ENCODE assay signal across 8 mouse cellular contexts in genomic region chr3:105058627-105059513, GRCm38 (mm10). TPM values are rescaled to one million over a fixed set of nuclear protein-coding genes. Genes with fewer than 3 reads are reported as not detected.
DNase-seq lines count a peak whose midpoint lies in the region; ATAC-seq lines count a peak whose summit lies in the region.

No protein-coding gene starts in this region.

- peak overlapping the region; percentile 60 for H3K4me2 ChIP-seq in hindbrain, embryonic 16.5 days (ENCODE audit: low read length)

- no peaks in the 10 kb centered on the region for H3K9me3 ChIP-seq in hindbrain, embryonic 16.5 days (ENCODE audit: control insufficient read depth, low read length)

- peaks cover under 1% of the 10 kb centered on the region; the same call in 1 of the 2 replicates for H3K79me2 ChIP-seq in macrophage (ENCODE audit: inconsistent target)

- peak; percentile 41 for DNase-seq in T-cell, adult 2 months (ENCODE audit: low spot score)
- peak; percentile 89 to 90 for DNase-seq in cerebellum, postnatal 25 days
- peak; percentile 88 for DNase-seq in gastrocnemius, adult 18-20 months (ENCODE audit: low spot score)
- peak; percentile 89 to 91 for DNase-seq in left cerebral cortex, adult 18-20 months (ENCODE audit: low spot score in 2 of 2)
- peak; percentile 73 for DNase-seq in retina, postnatal 7 days (ENCODE audit: low read depth, low spot score)
- peak; percentile 59 for DNase-seq in urinary bladder, adult 2 months (ENCODE audit: low spot score)

- no peaks in the 10 kb centered on the region for H3K36me3 ChIP-seq in hindbrain, embryonic 16.5 days (ENCODE audit: control insufficient read depth, insufficient read depth, low read length)
- H3K36me3 ChIP-seq in macrophage (ENCODE audit: inconsistent target), result no peaks in the 10 kb centered on the region

- peak; percentile 73 for ATAC-seq in hindbrain, embryonic 16.5 days

- peak overlapping the region; percentile 26 for H3K4me3 ChIP-seq in hindbrain, embryonic 16.5 days (ENCODE audit: low read length)
- no peak overlapping the region for H3K4me3 ChIP-seq in macrophage (ENCODE audit: inconsistent target)

- H3K9ac ChIP-seq in hindbrain, embryonic 16.5 days (ENCODE audit: low read depth, low read length), result peak overlapping the region; percentile 53; the same call in 1 of the 2 replicates

- H3K27me3 ChIP-seq in hindbrain, embryonic 16.5 days (replicated peaks; ENCODE audit: control insufficient read depth, insufficient read depth, low read length), result 0 out of 2 replicates have a peak, but pooled peaks cover 3% of the 10 kb centered on the region

- no peak overlapping the region for H3K27ac ChIP-seq in hindbrain, embryonic 16.5 days (ENCODE audit: low read depth, low read length)
- peak overlapping the region; percentile 54 for H3K27ac ChIP-seq in macrophage

- 19% methylated on average over 25 of the region's 25 CpGs for WGBS in hindbrain, embryonic 16.5 days
- 22% methylated on average over 25 of the region's 25 CpGs for WGBS in macrophage (ENCODE audit: missing documents)

- H3K4me1 ChIP-seq in hindbrain, embryonic 16.5 days (ENCODE audit: control insufficient read depth, insufficient read depth, low read depth, low read length), result no peaks in the 10 kb centered on the region

RNA-seq across cellular contexts. Expression of gene Cttnbp2nl, which starts 5.9 kb away (rescaled TPM):
- 1 to 10 TPM; 5.8 to 6.3 TPM for total RNA-seq in gastrocnemius, adult 18-20 months (2021)
- polyA plus RNA-seq in hindbrain, embryonic 16.5 days (2015; fragmentation: Nextera tagmentation; extraction: Ambion mirVana), result 40.6 and 49.4 TPM in 2 replicates
- 10 to 100 TPM; 26.0 to 31.0 TPM for total RNA-seq in left cerebral cortex, adult 18-20 months (2021)
- total RNA-seq in macrophage (2018; cell fraction: chromatin; rRNA removed), result 10 to 100 TPM; 19.6 to 88.4 (median 53.1) TPM
- total RNA-seq in macrophage (2018; cell fraction: cytosol; rRNA removed), result 10 to 100 TPM; 38.4 to 91.1 (median 57.9) TPM
- 100 to 1,000 TPM in 1 of 26 experiments, 10 to 100 TPM in 25; 33.0 to 102 (median 46.7) TPM for total RNA-seq in macrophage (2018; cell fraction: nucleus; rRNA removed)
- 54.1 to 88.6 TPM (median 71.3 TPM) in 3 replicates for polyA plus RNA-seq in macrophage (2018)
- polyA plus RNA-seq in urinary bladder, adult 2 months (2012; rRNA removed), result 4.0 and 7.9 TPM in 2 replicates

RNA-seq across cellular contexts. Expression of gene 4930564D02Rik, which starts 7.8 kb away (rescaled TPM):
- not detected for total RNA-seq in gastrocnemius, adult 18-20 months (2021)
- not detected in 2 replicates for polyA plus RNA-seq in hindbrain, embryonic 16.5 days (2015; fragmentation: Nextera tagmentation; extraction: Ambion mirVana)
- total RNA-seq in left cerebral cortex, adult 18-20 months (2021), result not detected
- not detected for total RNA-seq in macrophage (2018; cell fraction: chromatin; rRNA removed)
- not detected for total RNA-seq in macrophage (2018; cell fraction: cytosol; rRNA removed)
- total RNA-seq in macrophage (2018; cell fraction: nucleus; rRNA removed), result under 1 TPM in 1 of 26 experiments, not detected in 25; 0.97 TPM
- polyA plus RNA-seq in macrophage (2018), result not detected in 3 replicates
- not detected in 2 replicates for polyA plus RNA-seq in urinary bladder, adult 2 months (2012; rRNA removed)
